Mouse (Mus musculus) thymus, postnatal 10 days (tissue): ENCODE results near the gene Zbtb48.

Source experiments
- DNase-seq, 2 experiments: peaks; one replicate each; pipeline ENCODE4 v3.0.0; 2021; ENCODE audit warnings: low spot score in 2 of 2

Zbtb48 gene

GRCm38 (mm10) chr4:151972221-151972967 is 55.1 kb downstream of the Zbtb48 start:
- peak in 1 of 2 experiments; percentile 48 for DNase-seq
